Mouse (Mus musculus): ENCODE data around the gene Pacsin1. TPM values are rescaled to one million over a fixed set of nuclear protein-coding genes. Genes with fewer than 3 reads are reported as not detected.

Pacsin1 gene
- polyA plus RNA-seq, 1 experiment from 2014 or later: 6.1 TPM

DNA sequence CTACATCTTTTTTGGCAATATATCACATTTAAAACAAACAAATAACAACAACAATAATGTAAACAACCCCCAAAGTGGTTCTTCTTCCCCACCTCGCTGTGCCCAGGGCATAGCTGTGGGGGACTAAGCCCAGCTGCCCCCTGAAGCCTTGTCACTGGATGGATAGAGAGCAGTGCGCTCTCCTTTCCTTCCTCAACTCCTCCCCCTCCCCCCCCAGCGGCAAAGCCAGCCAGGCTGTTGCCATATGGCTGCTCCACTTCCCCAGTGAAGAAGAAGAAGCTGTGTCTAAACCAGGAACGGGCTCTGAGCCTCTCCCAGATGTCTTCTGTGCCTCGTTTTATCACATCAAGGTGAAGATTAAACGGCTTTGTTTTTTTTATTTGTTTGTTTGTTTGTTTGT, 12.2 kb upstream of the Pacsin1 start:
- ATAC-seq (ENCODE audit: low read depth) (peak; percentile 31; the same call in 1 of the 2 replicates), DNase-seq (ENCODE audit: low spot score) (no peak)
- Histone ChIP-seq H3K4me3 (ENCODE audit: low read depth, low read length) (no peak overlapping the region), H3K9me3 (ENCODE audit: control insufficient read depth, low read length) (no peaks in the 10 kb centered on the region), H3K27ac (replicated peaks; ENCODE audit: low read depth, low read length) (0 out of 2 replicates have a peak overlapping the region, but pooled peaks have one; percentile 45), H3K9ac (ENCODE audit: low read depth, low read length) (no peak overlapping the region), H3K4me1 (ENCODE audit: control insufficient read depth, insufficient read depth, low read length) (0 out of 2 replicates have a peak, but pooled peaks cover 3% of the 10 kb centered on the region), H3K4me2 (ENCODE audit: low read depth, low read length) (no peak overlapping the region), H3K27me3 (replicated peaks; ENCODE audit: control insufficient read depth, insufficient read depth, low read length) (no peaks in the 10 kb centered on the region), H3K36me3 (ENCODE audit: control insufficient read depth, insufficient read depth, low read length) (no peaks in the 10 kb centered on the region)
- 44% methylated on average over 6 of the region's 6 CpGs for WGBS

DNA sequence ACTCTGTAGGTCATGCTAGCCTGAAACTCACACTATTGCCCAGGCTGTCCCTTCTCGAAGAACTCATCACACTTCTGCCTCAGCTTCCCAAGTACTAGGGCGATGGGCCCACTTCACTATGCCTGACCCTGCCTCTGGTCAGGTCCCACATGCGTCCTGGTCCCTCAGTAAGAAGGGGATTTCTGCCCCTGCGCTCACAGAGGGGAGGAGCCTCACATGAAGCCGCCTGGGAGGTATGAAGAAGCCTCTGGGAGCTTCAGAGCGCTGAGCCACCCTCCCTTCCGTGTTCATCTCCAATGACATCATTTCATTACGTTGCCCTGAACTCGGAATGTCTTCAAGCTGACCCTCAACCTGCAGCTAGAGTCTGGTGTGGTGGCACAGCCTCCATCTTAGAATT, 11.6 kb upstream of the Pacsin1 start:
- DNase-seq (ENCODE audit: low spot score) (no peak), ATAC-seq (ENCODE audit: low read depth) (no peak)
- Histone ChIP-seq H3K9ac (ENCODE audit: low read depth, low read length) (no peak overlapping the region), H3K27me3 (replicated peaks; ENCODE audit: control insufficient read depth, insufficient read depth, low read length) (no peaks in the 10 kb centered on the region), H3K4me2 (ENCODE audit: low read depth, low read length) (no peak overlapping the region), H3K4me1 (ENCODE audit: control insufficient read depth, insufficient read depth, low read length) (0 out of 2 replicates have a peak, but pooled peaks cover 3% of the 10 kb centered on the region), H3K36me3 (ENCODE audit: control insufficient read depth, insufficient read depth, low read length) (no peaks in the 10 kb centered on the region), H3K4me3 (ENCODE audit: low read depth, low read length) (no peak overlapping the region), H3K9me3 (ENCODE audit: control insufficient read depth, low read length) (no peaks in the 10 kb centered on the region), H3K27ac (replicated peaks; ENCODE audit: low read depth, low read length) (no peak overlapping the region)
- WGBS: 82% methylated on average over 9 of the region's 9 CpGs

DNA sequence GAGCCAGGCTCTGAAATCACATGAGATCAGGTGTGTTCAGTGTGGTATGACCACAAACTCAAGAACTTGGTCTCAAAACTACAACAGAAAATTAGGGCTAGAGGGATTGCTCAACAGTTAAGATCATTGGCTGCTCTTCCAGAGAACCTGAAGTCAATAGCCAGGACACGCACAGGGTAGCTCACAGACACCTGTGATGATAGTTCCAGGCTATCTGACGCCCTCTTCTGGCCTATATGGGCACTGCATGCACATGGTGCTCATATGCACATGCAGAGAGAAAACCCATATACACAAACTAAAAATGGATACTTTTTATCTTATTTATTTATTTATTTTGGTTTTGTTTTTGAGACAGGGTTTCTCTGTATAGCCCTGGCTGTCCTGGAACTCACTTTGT, 10.7 kb upstream of the Pacsin1 start:
- no peak for ATAC-seq (ENCODE audit: low read depth)
- H3K4me1 ChIP-seq (ENCODE audit: control insufficient read depth, insufficient read depth, low read length): 0 out of 2 replicates have a peak, but pooled peaks cover 3% of the 10 kb centered on the region
- no peaks in the 10 kb centered on the region for H3K9me3 ChIP-seq (ENCODE audit: control insufficient read depth, low read length)
- no peaks in the 10 kb centered on the region for H3K36me3 ChIP-seq (ENCODE audit: control insufficient read depth, insufficient read depth, low read length)
- H3K4me2 ChIP-seq (ENCODE audit: low read depth, low read length): no peak overlapping the region
- 41% methylated on average over 2 of the region's 2 CpGs for WGBS
- no peaks in the 10 kb centered on the region for H3K27me3 ChIP-seq (replicated peaks; ENCODE audit: control insufficient read depth, insufficient read depth, low read length)
- no peak for DNase-seq (ENCODE audit: low spot score)
- H3K9ac ChIP-seq (ENCODE audit: low read depth, low read length): no peak overlapping the region
- H3K4me3 ChIP-seq (ENCODE audit: low read depth, low read length): no peak overlapping the region
- H3K27ac ChIP-seq (replicated peaks; ENCODE audit: low read depth, low read length): no peak overlapping the region

DNA sequence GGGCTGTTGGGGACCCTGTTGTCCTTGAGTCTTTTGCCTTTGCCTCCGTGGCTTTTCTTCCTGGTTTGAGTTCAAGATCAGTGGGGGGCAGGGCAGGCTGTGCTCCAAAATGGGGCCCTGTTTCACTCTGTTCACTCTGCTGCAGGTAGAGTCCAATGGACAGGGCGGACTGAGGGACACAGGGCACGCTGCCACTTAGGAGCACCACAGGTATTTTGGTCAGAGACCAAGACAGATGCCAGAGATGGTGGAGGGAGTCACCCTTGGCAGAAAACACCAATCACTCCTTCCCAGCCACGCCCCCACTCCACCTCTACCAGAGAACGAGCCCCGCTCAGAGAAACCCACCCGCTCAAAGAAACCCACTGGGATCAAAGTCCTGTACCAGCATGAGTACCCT, 9.5 kb upstream of the Pacsin1 start:
- 36% methylated on average over 6 of the region's 7 CpGs for WGBS
- no peak overlapping the region for H3K27ac ChIP-seq (replicated peaks; ENCODE audit: low read depth, low read length)
- ATAC-seq (ENCODE audit: low read depth): no peak

DNA sequence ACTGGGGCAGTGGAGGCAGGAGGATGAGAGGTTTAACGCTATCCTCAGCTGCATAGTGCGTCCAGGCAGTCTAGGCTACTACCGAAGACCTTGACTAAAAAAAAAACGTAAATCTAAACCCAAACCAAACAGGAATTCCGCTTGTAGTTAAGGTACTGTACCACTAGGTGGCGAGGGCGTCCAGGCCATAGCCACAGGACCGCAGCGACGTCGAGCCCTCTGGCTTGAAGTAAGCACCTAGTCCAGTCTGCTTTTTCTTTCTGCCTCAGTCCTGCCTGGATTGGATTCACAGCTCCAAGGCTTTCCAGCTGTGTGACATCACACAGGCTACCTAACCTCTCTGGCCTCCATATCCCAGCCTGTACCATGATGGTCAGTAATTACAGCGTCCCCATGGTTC, 5.1 kb upstream of the Pacsin1 start:
- ATAC-seq (ENCODE audit: low read depth): no peak
- H3K36me3 ChIP-seq (ENCODE audit: control insufficient read depth, insufficient read depth, low read length): no peaks in the 10 kb centered on the region
- no peak overlapping the region for H3K9ac ChIP-seq (ENCODE audit: low read depth, low read length)
- no peaks in the 10 kb centered on the region for H3K9me3 ChIP-seq (ENCODE audit: control insufficient read depth, low read length)
- H3K27ac ChIP-seq (replicated peaks; ENCODE audit: low read depth, low read length): no peak overlapping the region
- peaks cover 5% of the 10 kb centered on the region for H3K27me3 ChIP-seq (replicated peaks; ENCODE audit: control insufficient read depth, insufficient read depth, low read length)
- no peak overlapping the region for H3K4me3 ChIP-seq (ENCODE audit: low read depth, low read length)
- no peak overlapping the region for H3K4me2 ChIP-seq (ENCODE audit: low read depth, low read length)
- 8% methylated on average over 12 of the region's 12 CpGs for WGBS
- H3K4me1 ChIP-seq (ENCODE audit: control insufficient read depth, insufficient read depth, low read length): 0 out of 2 replicates have a peak, but pooled peaks cover under 1% of the 10 kb centered on the region
- DNase-seq (ENCODE audit: low spot score): peak; percentile 51

More for the DNA sequence above, 9.5 kb upstream of the Pacsin1 start:
- DNase-seq (ENCODE audit: low spot score): no peak
- Histone ChIP-seq H3K4me2 (ENCODE audit: low read depth, low read length) (no peak overlapping the region), H3K36me3 (ENCODE audit: control insufficient read depth, insufficient read depth, low read length) (no peaks in the 10 kb centered on the region), H3K4me3 (ENCODE audit: low read depth, low read length) (no peak overlapping the region), H3K4me1 (ENCODE audit: control insufficient read depth, insufficient read depth, low read length) (0 out of 2 replicates have a peak, but pooled peaks cover 3% of the 10 kb centered on the region), H3K9ac (ENCODE audit: low read depth, low read length) (no peak overlapping the region), H3K9me3 (ENCODE audit: control insufficient read depth, low read length) (no peaks in the 10 kb centered on the region), H3K27me3 (replicated peaks; ENCODE audit: control insufficient read depth, insufficient read depth, low read length) (no peaks in the 10 kb centered on the region)

DNA sequence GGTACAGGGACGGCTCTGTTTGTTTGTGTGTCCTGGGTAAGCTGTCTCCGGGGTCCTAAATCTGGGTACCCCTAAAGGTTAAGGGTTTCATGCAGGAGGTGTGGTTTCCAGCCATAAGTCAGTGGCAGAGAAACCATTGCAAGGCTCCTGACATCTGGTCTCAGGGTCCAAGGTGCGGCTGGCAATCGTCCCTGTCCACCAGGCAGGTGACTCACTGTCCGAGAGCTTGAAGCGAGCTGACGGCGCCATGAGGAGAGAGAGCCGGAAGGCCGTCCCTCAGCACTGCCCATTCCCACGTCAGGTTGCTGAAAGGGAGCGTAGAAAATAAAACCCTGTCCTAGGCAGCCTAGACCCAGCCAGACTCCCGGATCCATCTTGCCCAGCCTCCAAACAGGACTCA, 4.7 kb upstream of the Pacsin1 start:
- Histone ChIP-seq H3K4me2 (ENCODE audit: low read depth, low read length) (no peak overlapping the region), H3K27ac (replicated peaks; ENCODE audit: low read depth, low read length) (no peak overlapping the region), H3K9me3 (ENCODE audit: control insufficient read depth, low read length) (no peaks in the 10 kb centered on the region), H3K36me3 (ENCODE audit: control insufficient read depth, insufficient read depth, low read length) (no peaks in the 10 kb centered on the region), H3K4me1 (ENCODE audit: control insufficient read depth, insufficient read depth, low read length) (peaks cover 5% of the 10 kb centered on the region), H3K9ac (ENCODE audit: low read depth, low read length) (no peak overlapping the region), H3K27me3 (replicated peaks; ENCODE audit: control insufficient read depth, insufficient read depth, low read length) (peaks cover 9% of the 10 kb centered on the region), H3K4me3 (ENCODE audit: low read depth, low read length) (no peak overlapping the region)
- DNase-seq (ENCODE audit: low spot score) (no peak), ATAC-seq (ENCODE audit: low read depth) (no peak)
- WGBS: 77% methylated on average over 12 of the region's 13 CpGs

DNA sequence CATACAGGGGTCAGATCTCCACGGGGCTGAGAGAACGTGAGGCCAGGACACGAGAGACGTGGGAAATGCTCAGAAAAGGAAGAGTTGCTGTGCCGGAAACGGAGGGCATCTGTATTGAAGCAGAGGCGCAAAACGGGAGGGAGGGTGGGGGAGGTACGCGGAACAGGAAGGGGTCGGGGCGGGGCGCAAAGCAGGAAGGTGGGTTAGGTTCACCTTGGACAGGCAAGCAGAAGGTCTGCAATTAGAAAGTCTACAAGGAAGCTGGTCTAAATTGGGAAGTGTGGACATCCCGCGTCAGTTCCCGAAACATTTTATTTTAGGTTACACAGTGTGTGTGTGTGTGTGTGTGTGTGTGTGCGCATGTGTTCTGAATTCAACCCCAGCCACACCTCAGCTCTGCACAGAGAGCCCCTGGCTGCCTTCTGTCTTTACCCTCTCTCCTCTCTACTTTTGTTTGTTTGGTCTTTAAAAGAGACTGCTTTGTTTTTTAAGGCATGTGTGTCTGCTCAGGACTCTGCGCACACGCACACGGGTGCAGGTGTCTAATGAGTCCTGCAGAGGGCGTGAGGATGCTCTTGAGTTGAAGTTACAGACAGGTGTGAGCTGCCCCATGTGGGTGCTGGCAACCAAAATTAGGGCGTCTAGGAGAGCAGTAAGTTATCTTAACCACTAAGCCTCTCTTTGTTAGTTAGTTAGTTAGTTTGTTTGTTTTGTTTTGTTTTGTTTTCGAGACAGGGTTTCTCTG, 3.1 kb upstream of the Pacsin1 start:
- WGBS: 82% methylated on average over 23 of the region's 23 CpGs
- Histone ChIP-seq H3K27ac (replicated peaks; ENCODE audit: low read depth, low read length) (no peak overlapping the region), H3K4me3 (ENCODE audit: low read depth, low read length) (no peak overlapping the region), H3K4me1 (ENCODE audit: control insufficient read depth, insufficient read depth, low read length) (peaks cover 13% of the 10 kb centered on the region), H3K36me3 (ENCODE audit: control insufficient read depth, insufficient read depth, low read length) (no peaks in the 10 kb centered on the region), H3K9ac (ENCODE audit: low read depth, low read length) (no peak overlapping the region), H3K27me3 (replicated peaks; ENCODE audit: control insufficient read depth, insufficient read depth, low read length) (peaks cover 17% of the 10 kb centered on the region), H3K4me2 (ENCODE audit: low read depth, low read length) (no peak overlapping the region), H3K9me3 (ENCODE audit: control insufficient read depth, low read length) (no peaks in the 10 kb centered on the region)
- DNase-seq (ENCODE audit: low spot score) (no peak), ATAC-seq (ENCODE audit: low read depth) (no peak)

DNA sequence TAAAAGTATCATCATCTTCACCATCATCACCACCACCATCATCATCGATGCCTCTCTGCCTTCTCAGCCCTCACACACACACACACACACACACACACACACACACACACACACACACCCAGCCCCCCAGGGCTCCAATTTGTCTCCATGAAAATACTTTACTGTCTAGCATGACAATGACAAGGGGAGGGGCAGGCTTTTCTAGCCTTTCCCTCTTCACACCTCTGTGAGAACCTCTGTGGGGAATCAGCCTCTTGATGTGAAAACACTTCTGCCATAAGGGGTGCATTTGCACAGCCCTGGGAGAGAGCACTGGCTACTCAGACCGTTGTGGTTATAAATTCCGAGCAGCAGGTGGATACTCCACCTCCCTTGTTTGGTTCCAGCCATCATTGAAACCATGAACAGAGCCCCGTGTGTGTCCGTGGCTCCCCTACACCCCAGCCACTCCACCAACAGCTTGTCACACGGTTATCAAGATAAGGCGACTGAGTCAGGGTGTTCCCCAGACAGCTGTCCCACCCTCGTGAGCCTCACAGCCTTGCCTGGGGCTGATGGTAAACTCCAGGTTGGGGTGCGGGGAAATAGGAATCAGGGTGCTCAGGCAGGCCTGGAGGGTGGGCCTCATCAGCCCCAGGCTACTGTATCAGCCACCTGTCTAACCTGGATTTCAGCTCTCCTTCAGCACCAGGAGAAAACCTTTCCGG, 1.9 kb upstream of the Pacsin1 start:
- WGBS: 76% methylated on average over 10 of the region's 10 CpGs

More for the DNA sequence above, 1.9 kb upstream of the Pacsin1 start:
- Histone ChIP-seq H3K4me2 (ENCODE audit: low read depth, low read length) (no peak overlapping the region), H3K27me3 (replicated peaks; ENCODE audit: control insufficient read depth, insufficient read depth, low read length) (peaks cover 17% of the 10 kb centered on the region), H3K4me1 (ENCODE audit: control insufficient read depth, insufficient read depth, low read length) (peaks cover 13% of the 10 kb centered on the region), H3K9me3 (ENCODE audit: control insufficient read depth, low read length) (no peaks in the 10 kb centered on the region), H3K9ac (ENCODE audit: low read depth, low read length) (no peak overlapping the region), H3K27ac (replicated peaks; ENCODE audit: low read depth, low read length) (no peak overlapping the region), H3K36me3 (ENCODE audit: control insufficient read depth, insufficient read depth, low read length) (no peaks in the 10 kb centered on the region), H3K4me3 (ENCODE audit: low read depth, low read length) (no peak overlapping the region)
- DNase-seq (ENCODE audit: low spot score): no peak
- ATAC-seq (ENCODE audit: low read depth): no peak
